Mouse (Mus musculus) lung, adult 2 months (tissue): ENCODE measurements at regions not wholly inside any gene's neighbourhood (a gene's known extent, or its start where the extent isn't known, plus 50 kb on each side); places are given as distances from the start of the nearest gene placed in this dataset.

ENCODE experiments used
- DNase-seq: peaks from one replicate; pipeline ENCODE4 v3.0.0; 2022
- H3K4me1 ChIP-seq: fragments of 200-500 bp; 2 replicates; pipeline ENCODE4 v1.6.1; 2011; ENCODE audit warnings: low read length; ENCODE audit not compliant: control insufficient read depth, insufficient read depth
- H3K4me3 ChIP-seq: fragments of 200-500 bp; replicated peaks from 2 replicates; pipeline ENCODE3; 2011; ENCODE audit warnings: low read depth, mild to moderate bottlenecking, control low read depth, low read length; ENCODE audit errors: extremely low read depth
- CTCF ChIP-seq: fragments of 200-500 bp; IDR thresholded peaks from 2 replicates; pipeline ENCODE4 v1.5.1; 2011; ENCODE audit warnings: mild to moderate bottlenecking, low read length, control low read depth; ENCODE audit not compliant: insufficient read depth
- POLR2A ChIP-seq: fragments of 200-500 bp; IDR thresholded peaks from 2 replicates; pipeline ENCODE4 v1.6.1; 2011; ENCODE audit warnings: low read depth, mild to moderate bottlenecking, control low read depth, low read length, borderline replicate concordance; ENCODE audit errors: extremely low read depth
- WGBS: fragments of 180-500 bp; shearing (Covaris S2); methylation state at CpG from one replicate; pipeline ENCODE4 v1.1.7; 2018; 5-methylcytosine and 5-hydroxymethylcytosine counted together

DNA sequence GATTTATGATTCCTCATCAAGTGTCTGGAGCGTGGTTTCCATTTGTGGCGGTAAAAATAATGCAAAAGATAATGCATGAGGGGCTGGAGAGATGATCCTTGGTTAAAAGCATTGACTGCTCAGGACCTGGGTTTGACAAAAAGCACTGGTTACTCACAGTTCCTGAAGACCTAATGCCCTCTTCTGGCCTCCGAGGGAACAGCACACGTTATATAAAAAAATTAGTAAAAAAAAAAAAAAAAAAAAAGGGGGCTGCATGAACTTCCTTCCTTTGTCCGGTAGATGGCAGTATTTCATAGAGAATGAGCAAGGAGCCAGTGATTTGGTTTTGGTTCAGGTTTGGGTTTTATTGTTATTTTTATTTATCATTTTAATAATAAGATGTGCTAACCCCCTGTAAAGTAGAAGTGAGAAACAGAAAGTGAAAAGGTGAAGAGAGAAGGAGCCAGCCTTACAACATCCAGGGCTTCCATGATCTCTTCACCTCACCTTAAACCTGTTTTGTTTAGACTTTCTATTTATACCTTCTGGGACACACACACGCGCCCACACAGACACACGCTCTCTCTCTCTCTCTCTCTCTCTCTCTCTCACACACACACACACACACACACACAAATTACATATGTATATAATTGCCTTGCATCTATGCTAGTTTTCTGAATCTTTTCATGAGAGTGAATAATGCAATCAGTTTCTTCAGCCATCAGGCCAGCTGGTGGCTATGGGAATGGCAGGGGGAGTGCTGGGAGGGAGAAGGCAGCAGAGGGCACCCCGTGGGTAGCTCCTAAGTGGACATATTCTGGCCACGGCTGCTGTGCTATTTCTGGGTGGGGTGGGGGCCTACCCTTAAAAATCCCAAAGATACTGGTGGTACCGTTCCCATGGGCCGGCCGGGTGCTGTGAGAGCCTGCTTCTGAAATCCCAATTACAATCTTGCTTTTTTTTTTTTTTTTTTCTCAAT, 230.0 kb downstream of the Poteg start:
- WGBS = 35% methylated on average over 13 of the region's 13 CpGs
- Histone ChIP-seq H3K4me3 (no peak overlapping the region), H3K4me1 (no peaks in the 10 kb centered on the region)
- TF ChIP-seq CTCF (no peak), POLR2A (no peak)
- DNase-seq = no peak

DNA sequence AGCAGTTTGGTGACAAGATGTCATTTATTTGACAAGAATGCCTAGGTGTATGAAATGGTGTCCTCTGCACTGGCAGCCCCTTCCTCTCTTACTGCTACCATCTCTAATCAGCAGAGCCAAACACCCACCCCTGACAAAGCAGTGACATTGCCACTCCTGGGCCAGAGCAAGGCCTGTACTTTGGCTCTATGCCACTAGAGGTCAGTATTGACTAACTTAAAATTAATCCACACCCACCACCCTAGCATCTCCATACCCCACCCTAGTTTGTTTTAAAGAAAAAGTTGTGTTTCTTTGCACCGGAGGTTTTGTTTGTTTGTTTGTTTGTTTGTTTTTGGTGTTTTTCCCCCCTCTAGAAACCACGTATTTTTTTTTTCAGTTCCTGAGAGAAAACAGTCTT, 231.7 kb downstream of the Poteg start:
- TF ChIP-seq POLR2A = no peak
- TF ChIP-seq CTCF = peak; percentile 24; the same call in 1 of the 2 replicates
- DNase-seq = no peak
- WGBS = 1% methylated on average over 2 of the region's 2 CpGs
- Histone ChIP-seq H3K4me3 (no peak overlapping the region), H3K4me1 (no peaks in the 10 kb centered on the region)

DNA sequence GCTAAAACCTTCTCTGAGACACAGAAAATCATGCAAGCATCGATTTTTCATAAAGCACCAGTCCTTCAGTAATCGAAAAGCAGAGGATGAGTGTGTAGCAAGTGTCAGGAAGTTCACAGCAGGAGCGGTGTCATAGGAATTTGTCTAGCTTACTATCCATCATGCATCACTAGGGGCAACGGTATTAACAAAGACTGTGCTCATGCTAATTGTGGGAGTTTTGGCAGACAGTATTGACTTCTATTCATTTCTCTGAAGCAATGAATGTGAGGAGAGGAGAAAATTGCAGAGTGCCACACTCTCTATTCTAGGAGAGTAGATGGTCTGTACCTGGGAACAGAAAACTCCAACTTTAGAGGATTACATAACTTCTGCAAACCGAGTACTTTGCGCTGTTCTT, 274.5 kb downstream of the Poteg start:
- H3K4me1 ChIP-seq = no peaks in the 10 kb centered on the region
- WGBS = 71% methylated on average over 6 of the region's 6 CpGs
- no peak overlapping the region for H3K4me3 ChIP-seq
- TF ChIP-seq CTCF (no peak), POLR2A (no peak)
- no peak for DNase-seq

DNA sequence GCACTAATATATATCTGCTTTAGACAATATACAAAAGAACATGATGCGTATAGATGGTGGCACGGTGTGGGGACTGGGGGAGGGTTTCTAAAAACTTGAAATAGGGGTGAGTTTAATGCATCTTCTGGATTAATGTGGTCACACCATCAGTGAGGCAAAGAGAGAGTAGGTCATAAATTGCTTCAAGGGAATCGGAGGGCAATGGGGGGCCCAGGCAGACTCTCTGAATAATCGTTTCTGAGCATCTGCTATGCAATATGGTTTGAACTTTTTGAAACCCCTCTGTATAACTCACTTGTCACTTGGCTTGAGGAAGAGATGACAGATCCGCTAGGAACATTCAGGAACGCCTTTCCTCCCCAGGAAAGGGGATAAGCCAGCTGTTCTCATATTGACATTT, 322.8 kb downstream of the Poteg start:
- H3K4me3 ChIP-seq = no peak overlapping the region

DNA sequence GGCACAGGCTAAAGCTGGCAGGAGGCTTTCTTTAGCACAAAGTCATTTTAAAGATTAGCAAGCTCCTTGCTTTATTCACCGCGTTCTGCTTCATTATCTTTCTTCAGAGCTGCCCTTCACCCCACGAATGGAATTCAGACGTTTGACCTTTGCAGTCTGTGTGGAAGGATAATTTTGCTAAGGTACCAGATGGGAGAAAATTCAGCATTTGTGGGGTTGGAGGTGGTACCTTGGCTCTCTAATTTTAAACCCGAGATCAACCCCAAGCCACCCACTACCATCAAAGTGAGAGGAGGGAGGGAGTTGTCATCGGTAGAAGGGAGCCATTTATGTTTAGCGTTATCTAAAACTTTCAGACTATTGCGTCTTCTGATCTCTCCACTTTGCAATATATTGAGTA, 323.3 kb downstream of the Poteg start:
- 52% methylated on average over 8 of the region's 8 CpGs for whole genome bisulfite sequencing
- TF ChIP-seq POLR2A = no peak
- TF ChIP-seq CTCF = no peak
- no peak for DNase-seq

More for the DNA sequence above, 322.8 kb downstream of the Poteg start:
- DNase-seq = no peak
- 72% methylated on average over 6 of the region's 6 CpGs for WGBS
- no peaks in the 10 kb centered on the region for H3K4me1 ChIP-seq
- TF ChIP-seq CTCF = no peak
- no peak for TF ChIP-seq POLR2A

DNA sequence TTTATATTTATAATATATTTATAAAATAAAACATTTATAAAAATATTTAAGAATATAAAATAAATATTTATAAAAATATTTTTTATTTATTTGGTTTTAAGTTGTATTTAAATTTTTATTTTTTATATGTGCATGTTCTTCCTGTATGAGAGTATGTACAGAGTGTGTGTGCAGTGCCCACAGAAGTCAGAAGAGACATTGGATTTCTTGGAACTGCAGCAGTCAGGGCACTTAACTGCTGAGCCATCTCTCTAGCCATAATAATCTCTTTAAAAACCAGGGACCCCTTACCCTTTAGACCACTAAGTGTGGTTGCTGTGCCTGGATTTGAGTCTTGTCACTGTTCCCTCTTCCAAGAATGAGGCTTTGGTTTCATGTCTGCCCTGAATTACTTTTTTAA, 323.8 kb downstream of the Poteg start:
- H3K4me1 ChIP-seq = no peaks in the 10 kb centered on the region
- TF ChIP-seq POLR2A (no peak), CTCF (no peak)
- no peak for DNase-seq
- H3K4me3 ChIP-seq = no peak overlapping the region

More for the DNA sequence above, 323.3 kb downstream of the Poteg start:
- Histone ChIP-seq H3K4me1 (no peaks in the 10 kb centered on the region), H3K4me3 (no peak overlapping the region)

DNA sequence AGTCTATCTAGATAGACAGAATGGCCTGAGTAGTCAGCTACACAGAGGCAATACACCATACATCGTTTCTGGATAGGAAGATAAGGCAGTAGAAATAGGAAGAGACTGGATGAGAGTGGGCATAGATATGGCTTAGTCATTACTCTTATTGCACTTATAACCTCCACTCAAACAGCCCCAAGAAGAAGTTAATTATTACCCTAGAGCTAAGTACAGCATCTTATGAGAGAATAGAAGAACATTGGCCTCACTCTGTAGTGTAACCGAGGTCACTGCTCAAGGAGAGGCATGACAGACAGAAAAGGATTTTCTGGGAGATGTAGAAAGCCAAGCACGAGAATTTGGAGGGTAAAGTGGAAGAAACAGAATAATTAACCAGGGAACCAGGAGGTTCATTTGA, 331.5 kb downstream of the Poteg start:
- no peaks in the 10 kb centered on the region for H3K4me1 ChIP-seq
- whole genome bisulfite sequencing = 48% methylated on average over 3 of the region's 3 CpGs
- no peak for DNase-seq
- H3K4me3 ChIP-seq = no peak overlapping the region
- no peak for TF ChIP-seq POLR2A
- TF ChIP-seq CTCF = no peak
